Mouse (Mus musculus): Measurements from ENCODE around the gene Osbpl7. TPM values are rescaled to one million over a fixed set of nuclear protein-coding genes. Genes with fewer than 3 reads are reported as not detected.

Osbpl7 gene
- polyA plus RNA-seq, 1 experiment = 17.7 TPM

DNA sequence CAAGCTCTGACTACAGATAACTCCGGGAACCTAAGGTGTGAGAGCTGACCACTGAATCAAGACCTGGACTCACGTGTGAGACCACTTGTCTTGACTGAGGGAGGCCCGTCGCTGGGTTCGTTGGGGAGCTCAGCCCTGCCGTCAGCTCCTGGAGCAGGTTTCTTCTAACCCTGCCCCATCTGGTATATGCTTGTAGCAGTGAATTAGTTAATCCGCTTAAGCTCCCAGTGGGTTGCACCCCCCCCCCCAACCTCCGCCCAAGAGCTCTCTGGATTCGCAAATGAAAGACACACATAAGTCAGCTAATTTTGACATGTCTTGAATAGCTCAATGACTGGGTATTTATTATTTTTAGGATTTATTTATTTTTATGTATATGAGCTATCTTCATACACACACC lies 29.9 kb downstream of the Osbpl7 start:
- TF ChIP-seq POLR2A (IDR thresholded peaks at IDR 0.05; ENCODE audit: borderline replicate concordance, control insufficient read depth, low read depth, low read length) = no peak
- TF ChIP-seq CTCF (IDR thresholded peaks at IDR 0.05; ENCODE audit: control insufficient read depth, insufficient read depth, low read length) = no peak
- H3K4me3 ChIP-seq (replicated peaks; ENCODE audit: control insufficient read depth, low read depth, low read length) = no peak overlapping the region
- 71% methylated on average over 9 of the region's 9 CpGs for whole genome bisulfite sequencing
- no peak overlapping the region for H3K27ac ChIP-seq (ENCODE audit: control insufficient read depth, insufficient read depth, low read depth, low read length, poor library complexity)
- no peaks in the 10 kb centered on the region; the same call in 1 of the 2 replicates for H3K4me1 ChIP-seq (ENCODE audit: control insufficient read depth, insufficient read depth, low read length)

DNA sequence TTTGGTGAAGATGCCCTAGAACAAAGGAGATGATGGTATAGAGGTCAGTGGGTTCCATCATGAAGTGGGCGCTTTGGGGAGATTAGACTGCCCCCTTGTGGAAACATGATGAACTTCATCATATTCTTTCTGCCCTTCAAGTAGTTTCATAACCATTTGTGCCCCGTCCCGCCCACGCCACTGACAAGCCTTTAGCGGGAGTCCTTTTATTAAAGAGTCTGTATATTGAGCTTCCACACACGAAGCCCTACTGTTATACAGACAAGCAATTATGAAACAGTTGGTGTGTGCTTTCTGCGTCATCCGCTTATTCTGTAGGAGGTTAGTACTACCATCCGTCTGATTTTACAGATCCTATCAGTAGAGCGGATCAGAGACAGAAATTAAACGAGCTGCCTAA lies 32.5 kb downstream of the Osbpl7 start:
- no peak for TF ChIP-seq POLR2A (IDR thresholded peaks at IDR 0.05; ENCODE audit: borderline replicate concordance, control insufficient read depth, low read depth, low read length)
- peak; percentile 43 for TF ChIP-seq CTCF (IDR thresholded peaks at IDR 0.05; ENCODE audit: control insufficient read depth, insufficient read depth, low read length)
- no peaks in the 10 kb centered on the region; the same call in 1 of the 2 replicates for H3K4me1 ChIP-seq (ENCODE audit: control insufficient read depth, insufficient read depth, low read length)
- no peak overlapping the region for H3K27ac ChIP-seq (ENCODE audit: control insufficient read depth, insufficient read depth, low read depth, low read length, poor library complexity)
- 26% methylated on average over 11 of the region's 11 CpGs for WGBS
- no peak overlapping the region for H3K4me3 ChIP-seq (replicated peaks; ENCODE audit: control insufficient read depth, low read depth, low read length)

DNA sequence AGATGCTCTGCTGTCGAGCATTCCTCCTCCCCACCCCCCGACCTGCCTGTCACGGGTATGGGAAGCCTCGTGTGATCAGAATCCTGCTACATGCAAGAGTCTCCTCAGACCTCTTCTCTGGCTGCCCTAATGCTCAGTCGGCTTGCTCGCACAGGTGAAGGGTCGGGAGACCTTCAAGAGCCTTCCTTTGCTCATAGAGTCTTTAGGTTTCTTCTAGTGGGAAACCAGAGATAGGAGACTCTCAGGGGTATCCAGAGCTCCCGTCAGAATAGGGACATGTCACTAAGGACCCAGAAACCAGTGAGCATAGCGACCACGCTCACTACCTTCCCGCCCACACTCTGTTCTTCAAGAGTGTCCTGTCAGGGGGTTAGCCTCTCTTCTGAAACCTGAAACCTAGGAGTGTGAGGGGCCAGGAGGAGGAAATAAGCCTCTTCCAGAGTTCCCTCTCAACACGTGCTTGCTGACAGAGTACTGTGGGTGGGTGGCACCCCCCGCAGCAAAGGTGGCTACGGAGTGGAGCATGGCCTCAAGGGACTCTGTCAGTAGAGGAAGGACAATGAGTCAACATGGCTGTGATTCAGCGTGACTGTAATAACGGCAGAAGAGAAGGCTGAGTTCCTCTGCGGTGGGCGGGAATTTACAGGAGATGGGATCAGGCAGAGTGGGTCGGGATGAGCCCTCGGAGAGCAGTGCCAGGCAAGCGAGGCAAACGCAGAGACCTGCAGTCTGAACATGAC lies 33.1 kb downstream of the Osbpl7 start:
- WGBS = 19% methylated on average over 22 of the region's 22 CpGs
- TF ChIP-seq POLR2A (IDR thresholded peaks at IDR 0.05; ENCODE audit: borderline replicate concordance, control insufficient read depth, low read depth, low read length) (no peak), CTCF (IDR thresholded peaks at IDR 0.05; ENCODE audit: control insufficient read depth, insufficient read depth, low read length) (no peak)

DNA sequence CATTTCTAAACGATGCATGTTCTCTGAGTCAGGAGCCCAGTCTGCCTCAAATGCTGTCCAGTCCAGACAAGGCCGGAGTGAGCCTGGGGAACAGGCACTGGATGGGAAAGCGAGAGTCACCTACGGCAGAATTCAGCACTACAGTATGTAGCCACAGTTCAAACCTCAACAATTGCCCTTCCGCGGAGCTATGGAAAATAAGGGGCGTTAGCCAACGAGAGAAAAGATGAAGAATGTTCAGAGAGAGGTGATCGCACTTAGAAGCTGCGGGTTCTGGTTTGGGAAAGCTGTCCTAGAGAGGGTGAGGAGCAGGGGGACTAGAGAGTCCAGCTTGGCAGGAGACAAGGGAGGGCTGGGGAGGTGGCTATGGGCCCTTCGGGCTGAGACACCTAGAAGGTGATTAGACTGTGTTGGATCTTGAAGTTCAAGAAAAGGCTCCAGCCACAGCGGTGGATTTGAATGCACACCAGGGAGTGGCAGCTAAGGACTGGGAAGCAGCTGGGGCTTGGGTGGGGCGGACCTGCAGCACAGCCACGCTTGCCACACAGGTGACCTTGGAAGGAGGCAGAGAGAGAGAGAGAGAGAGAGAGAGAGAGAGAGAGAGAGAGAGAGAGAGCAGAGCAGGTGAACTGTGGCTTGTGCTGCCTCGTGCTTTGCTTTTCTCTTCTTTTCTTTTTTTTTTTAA lies 34.5 kb downstream of the Osbpl7 start:
- 86% methylated on average over 15 of the region's 15 CpGs for WGBS
- TF ChIP-seq POLR2A (IDR thresholded peaks at IDR 0.05; ENCODE audit: borderline replicate concordance, control insufficient read depth, low read depth, low read length) (no peak), CTCF (IDR thresholded peaks at IDR 0.05; ENCODE audit: control insufficient read depth, insufficient read depth, low read length) (no peak)
- Histone ChIP-seq H3K4me3 (replicated peaks; ENCODE audit: control insufficient read depth, low read depth, low read length) (no peak overlapping the region), H3K4me1 (ENCODE audit: control insufficient read depth, insufficient read depth, low read length) (no peaks in the 10 kb centered on the region; the same call in 1 of the 2 replicates), H3K27ac (ENCODE audit: control insufficient read depth, insufficient read depth, low read depth, low read length, poor library complexity) (no peak overlapping the region)

More for the DNA sequence above, 33.1 kb downstream of the Osbpl7 start:
- Histone ChIP-seq H3K4me3 (replicated peaks; ENCODE audit: control insufficient read depth, low read depth, low read length) (no peak overlapping the region), H3K4me1 (ENCODE audit: control insufficient read depth, insufficient read depth, low read length) (no peaks in the 10 kb centered on the region; the same call in 1 of the 2 replicates), H3K27ac (ENCODE audit: control insufficient read depth, insufficient read depth, low read depth, low read length, poor library complexity) (no peak overlapping the region)

DNA sequence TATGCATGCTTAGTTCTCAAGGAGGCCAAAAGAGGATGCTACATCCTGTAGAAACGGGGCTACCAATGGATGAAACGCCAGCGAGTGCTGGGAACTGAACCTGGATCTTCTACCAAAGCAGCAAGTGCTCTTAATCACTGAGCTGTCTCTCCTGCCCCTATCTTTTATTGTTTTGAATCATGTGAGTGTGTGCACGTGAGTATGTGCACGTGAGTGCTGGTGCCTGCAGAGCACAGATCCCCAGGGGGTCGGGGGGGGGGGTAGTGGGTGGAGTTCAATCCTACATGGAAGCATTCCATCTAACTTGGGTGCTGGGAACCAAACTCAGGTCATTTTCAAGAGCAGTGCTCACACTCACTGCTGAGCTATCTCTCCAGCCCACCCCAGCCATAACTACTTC lies 35.9 kb downstream of the Osbpl7 start:
- Histone ChIP-seq H3K27ac (ENCODE audit: control insufficient read depth, insufficient read depth, low read depth, low read length, poor library complexity) (no peak overlapping the region), H3K4me1 (ENCODE audit: control insufficient read depth, insufficient read depth, low read length) (no peaks in the 10 kb centered on the region; the same call in 1 of the 2 replicates), H3K4me3 (replicated peaks; ENCODE audit: control insufficient read depth, low read depth, low read length) (no peak overlapping the region)
- 69% methylated on average over 6 of the region's 6 CpGs for WGBS
- TF ChIP-seq CTCF (IDR thresholded peaks at IDR 0.05; ENCODE audit: control insufficient read depth, insufficient read depth, low read length) (no peak), POLR2A (IDR thresholded peaks at IDR 0.05; ENCODE audit: borderline replicate concordance, control insufficient read depth, low read depth, low read length) (no peak)

DNA sequence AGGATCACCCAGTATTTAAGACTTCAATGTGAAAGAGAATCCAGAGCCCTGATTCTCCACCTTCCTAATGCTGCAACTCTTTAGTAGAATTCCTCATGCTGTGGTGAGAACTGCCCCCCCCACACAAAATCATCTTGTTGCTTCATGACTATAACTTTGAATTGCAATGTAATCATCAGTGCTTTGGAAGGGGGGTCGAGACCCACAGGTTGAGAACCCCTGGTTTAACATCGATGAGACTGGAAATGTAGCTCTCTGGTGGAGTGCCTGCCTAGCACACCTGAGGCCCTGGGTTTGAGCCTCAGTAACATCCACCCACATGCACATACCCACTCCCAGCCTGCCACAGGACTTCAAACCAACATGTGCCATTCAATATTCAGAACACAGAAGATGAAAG lies 44.2 kb downstream of the Osbpl7 start:
- H3K4me3 ChIP-seq (replicated peaks; ENCODE audit: control insufficient read depth, low read depth, low read length) = no peak overlapping the region
- no peak for TF ChIP-seq CTCF (IDR thresholded peaks at IDR 0.05; ENCODE audit: control insufficient read depth, insufficient read depth, low read length)
- 53% methylated on average over 2 of the region's 2 CpGs for WGBS
- no peak overlapping the region for H3K27ac ChIP-seq (ENCODE audit: control insufficient read depth, insufficient read depth, low read depth, low read length, poor library complexity)
- H3K4me1 ChIP-seq (ENCODE audit: control insufficient read depth, insufficient read depth, low read length) = no peaks in the 10 kb centered on the region

DNA sequence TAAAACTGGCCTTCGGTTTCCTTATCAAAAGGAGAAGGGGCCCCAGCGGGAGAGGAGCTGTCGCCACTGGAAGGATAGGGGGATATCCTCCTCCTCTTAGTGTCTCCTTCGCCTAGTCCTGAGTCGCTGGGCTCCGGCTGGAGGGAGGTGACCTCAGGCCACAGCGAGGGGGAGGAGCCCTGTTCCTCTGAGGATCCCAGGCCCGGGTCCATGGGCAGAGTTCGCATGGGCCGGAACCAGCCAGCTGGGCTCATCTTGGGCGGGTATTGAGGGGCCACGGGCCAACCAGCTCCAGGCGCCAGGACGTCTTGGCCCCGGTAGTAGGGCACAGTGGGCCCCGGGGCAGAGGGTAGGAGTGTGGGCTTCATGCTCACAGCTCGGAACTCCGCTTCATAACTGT lies 48.4 kb downstream of the Osbpl7 start:
- Histone ChIP-seq H3K4me3 (replicated peaks; ENCODE audit: control insufficient read depth, low read depth, low read length) (no peak overlapping the region), H3K27ac (ENCODE audit: control insufficient read depth, insufficient read depth, low read depth, low read length, poor library complexity) (no peak overlapping the region), H3K4me1 (ENCODE audit: control insufficient read depth, insufficient read depth, low read length) (peaks cover 1% of the 10 kb centered on the region; the same call in 1 of the 2 replicates)
- TF ChIP-seq POLR2A (IDR thresholded peaks at IDR 0.05; ENCODE audit: borderline replicate concordance, control insufficient read depth, low read depth, low read length) (no peak), CTCF (IDR thresholded peaks at IDR 0.05; ENCODE audit: control insufficient read depth, insufficient read depth, low read length) (no peak)
- WGBS = 17% methylated on average over 18 of the region's 18 CpGs

DNA sequence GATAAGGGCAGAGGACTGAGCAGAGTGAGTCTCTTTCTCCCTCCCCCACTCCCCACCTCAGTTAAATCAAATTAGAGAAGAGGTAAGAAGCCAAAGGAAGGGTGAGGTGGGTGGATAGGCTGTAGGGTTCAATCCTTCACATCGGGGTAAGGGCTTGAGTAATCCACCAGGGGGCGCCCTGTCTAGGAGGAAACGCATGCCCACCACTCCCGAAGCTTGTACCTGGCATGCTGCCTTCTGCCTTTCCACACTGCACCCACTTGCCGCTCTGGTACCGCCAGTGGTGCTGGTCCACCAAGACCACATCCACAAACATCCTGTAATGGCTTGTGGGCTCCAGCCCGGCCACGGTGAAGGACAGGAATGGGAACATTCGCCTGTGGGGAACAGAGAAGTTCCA lies 51.3 kb downstream of the Osbpl7 start:
- 6% methylated on average over 9 of the region's 9 CpGs for WGBS
- no peak overlapping the region for H3K27ac ChIP-seq (ENCODE audit: control insufficient read depth, insufficient read depth, low read depth, low read length, poor library complexity)
- H3K4me1 ChIP-seq (ENCODE audit: control insufficient read depth, insufficient read depth, low read length) = peaks cover 1% of the 10 kb centered on the region; the same call in 1 of the 2 replicates
- H3K4me3 ChIP-seq (replicated peaks; ENCODE audit: control insufficient read depth, low read depth, low read length) = no peak overlapping the region
- peak; percentile 85 for TF ChIP-seq CTCF (IDR thresholded peaks at IDR 0.05; ENCODE audit: control insufficient read depth, insufficient read depth, low read length)
- TF ChIP-seq POLR2A (IDR thresholded peaks at IDR 0.05; ENCODE audit: borderline replicate concordance, control insufficient read depth, low read depth, low read length) = no peak
